Mouse (Mus musculus) thymus, adult 2 months (tissue): Measurements from ENCODE around the gene Wipf2.

Source experiments
- CTCF ChIP-seq: fragments of 200-500 bp; IDR thresholded peaks from 2 replicates; pipeline ENCODE4 v1.5.1; 2012; ENCODE audit warnings: mild to moderate bottlenecking, control low read depth, low read length, moderate library complexity, borderline replicate concordance; ENCODE audit not compliant: control insufficient read depth, poor library complexity, insufficient read depth; ENCODE audit errors: extremely low read depth
- POLR2A ChIP-seq: fragments of 200-500 bp; IDR thresholded peaks from 2 replicates; pipeline ENCODE4 v1.6.1; 2012; ENCODE audit warnings: mild to moderate bottlenecking, low read length, control low read depth, moderate library complexity; ENCODE audit not compliant: control insufficient read depth, poor library complexity, insufficient read depth; ENCODE audit errors: extremely low read depth

DNA sequence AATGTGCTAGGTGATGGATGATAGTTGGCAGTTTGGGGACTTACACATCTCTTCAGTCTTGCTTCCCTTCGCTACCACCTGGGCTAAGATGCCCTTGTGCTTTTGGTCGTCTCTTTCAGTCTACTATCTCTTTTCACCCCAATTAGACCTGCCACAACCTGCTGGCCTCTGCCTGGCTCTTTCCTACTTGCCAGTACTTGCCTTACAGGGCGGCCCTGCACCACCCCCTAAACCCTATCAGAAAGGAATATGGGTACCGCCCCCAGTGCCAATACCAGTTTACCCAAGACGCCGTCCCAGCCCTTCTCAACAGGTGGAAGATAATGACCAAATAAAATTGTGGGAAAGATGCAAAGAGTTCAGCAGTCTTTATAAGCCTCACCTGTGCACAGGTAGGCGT lies 27.3 kb upstream of the Wipf2 start:
- TF ChIP-seq CTCF (no peak), POLR2A (no peak)
